Mouse (Mus musculus) lung, embryonic 15.5 days (tissue): ENCODE results near the gene Tox3. TPM values are rescaled to one million over a fixed set of nuclear protein-coding genes. Genes with fewer than 3 reads are reported as not detected.

Experiments used
- ATAC-seq: fragments of 200-750 bp; cut with Nextera tagmentation; 2 replicates; pipeline ENCODE4 v1.8.0; 2017; ENCODE audit warnings: moderate number of reproducible peaks, borderline replicate concordance; ENCODE audit not compliant: low FRiP score, low TSS enrichment; ENCODE audit errors: extremely low read depth
- H3K27ac ChIP-seq: fragments of 300-500 bp; sonication (generic); 2 replicates; pipeline ENCODE4 v1.5.1; 2015; ENCODE audit warnings: moderate library complexity, mild to moderate bottlenecking, inconsistent platforms
- H3K27me3 ChIP-seq: fragments of 300-500 bp; sonication (generic); 2 replicates; pipeline ENCODE4 v1.6.1; 2015; ENCODE audit warnings: inconsistent platforms
- H3K36me3 ChIP-seq: fragments of 300-500 bp; sonication (generic); 2 replicates; pipeline ENCODE4 v1.6.1; 2015; ENCODE audit warnings: inconsistent platforms
- H3K4me1 ChIP-seq: fragments of 300-500 bp; sonication (generic); 2 replicates; pipeline ENCODE4 v1.6.1; 2015; ENCODE audit warnings: inconsistent platforms
- H3K4me2 ChIP-seq: fragments of 300-500 bp; sonication (generic); 2 replicates; pipeline ENCODE4 v1.6.1; 2015; ENCODE audit warnings: inconsistent platforms, mild to moderate bottlenecking, moderate library complexity
- H3K4me3 ChIP-seq: fragments of 300-500 bp; sonication (generic); 2 replicates; pipeline ENCODE4 v1.5.1; 2015; ENCODE audit warnings: mild to moderate bottlenecking, inconsistent platforms
- H3K9ac ChIP-seq: fragments of 300-500 bp; sonication (generic); 2 replicates; pipeline ENCODE4 v1.6.1; 2015; ENCODE audit warnings: inconsistent platforms
- H3K9me3 ChIP-seq: fragments of 300-500 bp; sonication (generic); 2 replicates; pipeline ENCODE4 v1.6.1; 2016; ENCODE audit warnings: inconsistent platforms
- WGBS: fragments of 180-500 bp; shearing (Covaris S2); methylation state at CpG from one replicate; pipeline ENCODE4 v1.1.7; 2015; 5-methylcytosine and 5-hydroxymethylcytosine counted together
- polyA plus RNA-seq: library from polyadenylated mRNA; unstranded; fragments of >200 nt; fragmentation: Nextera tagmentation; extraction: Ambion mirVana; gene quantifications from 2 replicates; pipeline ENCODE4 v1.2.1, GENCODE M21; 2015

Tox3 gene
- polyA plus RNA-seq, 1 experiment from 2014 or later = 5.6 TPM

DNA sequence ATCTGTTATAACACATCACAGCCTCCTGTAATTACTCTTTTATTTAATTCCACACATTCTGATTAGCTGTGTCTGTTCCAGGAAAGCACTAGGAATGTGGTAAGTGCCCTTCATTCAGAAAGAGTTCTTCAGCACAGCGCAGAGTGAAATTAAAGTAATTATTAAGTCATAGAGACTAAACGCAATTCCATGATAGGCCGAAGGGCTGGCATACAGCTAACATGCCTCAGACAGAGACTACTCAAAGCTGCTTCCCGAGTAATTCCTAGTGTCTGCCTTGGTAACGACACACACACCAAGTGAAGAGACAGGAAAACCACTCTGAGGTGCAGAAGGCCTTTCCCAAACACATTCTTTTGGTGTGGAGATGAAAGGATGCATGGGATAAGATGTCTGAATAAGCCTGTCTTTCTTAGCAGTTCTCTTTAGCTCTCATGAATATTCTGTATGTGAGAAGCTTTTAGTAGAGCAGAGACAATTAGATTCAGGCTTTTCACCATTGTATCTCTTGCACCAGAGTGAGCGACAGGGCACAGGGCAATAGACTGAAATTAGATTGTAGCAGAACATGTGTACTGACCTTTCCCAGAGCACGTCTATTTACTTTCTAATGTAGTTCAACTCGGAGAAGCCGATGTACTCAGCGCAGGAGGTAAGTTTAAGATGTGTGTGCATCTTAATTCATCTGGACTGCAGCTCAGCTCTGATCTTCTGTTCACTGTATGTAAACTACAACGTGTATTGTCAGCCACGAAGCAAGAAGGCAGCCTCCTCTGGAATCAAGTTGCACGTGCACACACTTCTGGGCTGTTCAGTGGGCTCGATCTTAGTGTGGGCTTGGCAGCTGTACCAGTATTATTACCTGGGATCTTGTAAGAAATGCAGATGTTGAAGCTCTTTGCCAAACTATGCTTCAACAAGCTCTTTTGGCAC, 138.8 kb downstream of the Tox3 start:
- WGBS = 67% methylated on average over 14 of the region's 14 CpGs
- H3K27me3 ChIP-seq = no peaks in the 10 kb centered on the region
- ATAC-seq = no peak

More for the DNA sequence above, 138.8 kb downstream of the Tox3 start:
- no peaks in the 10 kb centered on the region for H3K36me3 ChIP-seq
- no peak overlapping the region for H3K27ac ChIP-seq
- no peak overlapping the region for H3K4me3 ChIP-seq
- H3K9me3 ChIP-seq = no peaks in the 10 kb centered on the region
- H3K9ac ChIP-seq = no peak overlapping the region
- no peak overlapping the region for H3K4me2 ChIP-seq
- H3K4me1 ChIP-seq = no peaks in the 10 kb centered on the region
